Mouse (Mus musculus) induced T-regulatory cell, adult 2 months (primary cell): ENCODE data around the gene 9230104L09Rik.
A peak's percentile ranks its signal among the peaks of the same experiment; 100 is the strongest.

Source experiments
- DNase-seq: peaks from one replicate; pipeline ENCODE4 v3.0.0-alpha.2; 2012; ENCODE audit warnings: low read depth

Gene 9230104L09Rik

DNA sequence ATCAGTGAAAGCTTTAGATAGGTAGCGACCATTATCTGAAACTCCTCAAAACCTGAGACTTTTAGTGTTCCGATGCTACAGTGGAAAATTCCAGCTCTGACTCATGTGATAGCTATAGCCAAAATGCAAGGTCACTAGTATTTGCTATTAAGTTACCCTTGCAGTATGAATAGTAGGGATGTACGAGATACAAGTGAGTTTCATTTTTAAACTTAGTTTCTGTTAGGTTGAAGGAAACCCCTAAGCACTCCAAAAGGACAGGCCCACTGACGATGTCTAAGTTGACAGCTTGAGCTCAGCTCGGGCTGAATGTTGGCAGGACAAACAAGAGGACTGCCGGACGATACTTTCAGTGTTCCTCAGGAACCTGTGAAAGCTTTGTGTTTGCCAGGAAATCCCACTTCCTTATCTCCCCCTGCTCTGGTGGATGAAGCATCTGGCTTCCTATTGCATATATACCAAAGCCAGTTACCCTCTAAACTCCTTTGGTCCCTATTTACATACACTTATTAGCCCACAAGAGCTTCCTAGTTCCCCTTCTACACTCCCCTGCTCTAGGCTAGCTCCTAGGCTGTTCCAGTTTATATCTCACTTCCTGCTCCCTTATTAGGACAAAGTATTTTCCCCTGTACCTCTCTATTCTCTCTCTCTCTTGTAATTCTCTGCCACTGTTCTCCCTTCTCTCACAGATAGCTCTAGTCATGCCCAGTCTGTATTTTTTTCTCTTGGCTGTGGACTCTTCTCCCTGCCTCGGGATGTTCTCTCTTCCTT is 8.0 kb downstream of the 9230104L09Rik start:
- DNase-seq = no peak

- DNase-seq = peak; percentile 68
Observed at GRCm38 (mm10) chr2:148851116-148851906, 13.5 kb downstream of the 9230104L09Rik start.

DNA sequence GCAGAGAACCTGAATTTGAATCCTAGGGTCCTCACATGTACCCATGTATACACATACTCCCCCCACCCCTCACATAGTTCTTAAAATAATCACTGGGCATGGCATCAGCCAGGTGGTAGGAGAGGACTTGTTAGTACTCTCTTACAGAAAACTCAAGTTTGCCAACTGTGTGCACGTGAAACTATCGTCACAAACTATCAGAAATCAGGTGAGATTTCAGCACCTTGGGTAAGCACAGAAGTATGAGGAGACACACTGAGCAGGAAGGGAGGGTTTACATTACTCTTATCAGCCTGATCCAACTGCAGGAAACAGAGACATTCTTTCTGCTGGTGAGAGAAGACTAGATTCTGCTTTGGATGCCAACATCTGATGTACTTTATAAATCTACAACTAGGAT is 25.6 kb downstream of the 9230104L09Rik start:
- no peak for DNase-seq

- no peak for DNase-seq
Observed at GRCm38 (mm10) chr2:148838075-148838777, 26.6 kb downstream of the 9230104L09Rik start.

DNA sequence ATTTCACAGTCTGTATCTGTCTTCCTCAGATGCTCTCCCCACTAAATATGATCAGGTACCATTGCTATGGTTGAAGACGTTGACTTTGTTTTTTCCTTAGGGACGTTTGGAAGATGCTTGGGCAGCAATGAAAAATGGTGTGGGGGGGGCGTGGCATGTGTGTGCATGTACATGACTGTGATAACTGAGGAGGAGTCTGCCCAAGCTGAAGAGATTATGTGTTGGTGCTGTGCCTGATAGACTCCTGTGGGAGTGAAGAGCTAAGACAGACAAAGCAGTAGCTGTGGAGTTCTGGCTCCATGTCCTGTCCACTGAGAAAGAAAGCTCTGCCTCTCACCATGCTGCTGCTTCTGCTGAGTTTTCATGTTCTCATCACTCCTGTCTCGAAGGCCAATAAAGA is 29.9 kb downstream of the 9230104L09Rik start, which contains the start of gene Cst9:
Cst9 (plus strand) TSS at position 236 of the 400 bp plus-strand sequence.
- no peak for DNase-seq

DNA sequence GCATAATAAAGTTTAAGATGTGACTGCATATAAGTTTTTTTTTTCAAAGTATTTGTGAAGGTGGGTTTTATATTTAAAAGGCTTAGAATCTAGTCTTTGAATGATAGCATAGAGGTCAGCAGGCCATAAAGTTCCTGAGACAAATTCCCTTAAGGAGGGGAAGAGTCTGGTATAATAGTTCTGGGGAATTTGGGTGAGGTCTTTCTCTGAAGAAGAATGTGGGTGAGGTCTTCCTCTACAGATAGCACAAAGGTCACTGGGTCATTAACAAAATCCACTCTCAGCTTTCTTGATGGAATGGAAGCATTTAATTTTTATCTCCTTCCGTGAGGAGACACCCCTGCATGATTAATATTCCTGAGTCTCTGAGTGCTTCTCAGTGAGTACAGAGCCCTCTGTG is 38.9 kb downstream of the 9230104L09Rik start:
- no peak for DNase-seq

GRCm38 (mm10) chr2:148819909-148820308 is 44.9 kb downstream of the 9230104L09Rik start, which contains the start of gene Cst13:
TSS of gene Cst13 (plus strand) at chr2:148820081.
- DNase-seq = no peak

GRCm38 (mm10) chr2:148806696-148807095 is 58.1 kb downstream of the 9230104L09Rik start:
- no peak for DNase-seq

GRCm38 (mm10) chr2:148801491-148801921 is 63.3 kb downstream of the 9230104L09Rik start:
- no peak for DNase-seq

- no peak for DNase-seq
Observed at GRCm38 (mm10) chr2:148798485-148798884, 66.4 kb downstream of the 9230104L09Rik start, which contains the start of gene Cst8. TSS of gene Cst8 (plus strand) at chr2:148798785.
